Mouse (Mus musculus): ENCODE measurements around the gene Strip2.

Gene Strip2

GRCm38 (mm10) chr6:29930087-29930486 is 13.3 kb downstream of the Strip2 start:
- no peak for DNase-seq (ENCODE audit: inconsistent ontology term)

DNA sequence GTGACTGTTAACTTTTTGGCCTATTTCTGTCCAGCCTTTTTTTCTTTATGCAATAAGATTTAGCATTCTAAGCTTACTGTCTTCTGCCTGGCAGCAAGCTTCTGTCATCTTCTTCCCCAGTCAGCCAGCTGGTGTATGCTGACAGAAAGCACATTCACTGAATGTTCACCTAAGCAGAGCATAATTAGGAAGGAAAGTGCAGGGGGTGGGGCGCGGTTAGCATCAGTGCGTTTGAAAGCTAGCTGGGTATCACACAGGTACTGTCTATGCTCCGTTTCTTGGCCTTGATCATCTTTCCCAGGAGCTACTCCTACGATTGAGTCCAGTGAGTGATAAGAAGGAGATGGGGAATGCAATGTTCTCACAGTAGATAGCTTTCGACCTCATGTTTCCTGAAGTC is 13.9 kb downstream of the Strip2 start:
- no peak for DNase-seq (ENCODE audit: inconsistent ontology term)

GRCm38 (mm10) chr6:29931181-29931580 is 14.4 kb downstream of the Strip2 start:
- DNase-seq (ENCODE audit: inconsistent ontology term), result no peak

GRCm38 (mm10) chr6:29935741-29936140 is 18.9 kb downstream of the Strip2 start:
- no peak for DNase-seq (ENCODE audit: inconsistent ontology term)

DNA sequence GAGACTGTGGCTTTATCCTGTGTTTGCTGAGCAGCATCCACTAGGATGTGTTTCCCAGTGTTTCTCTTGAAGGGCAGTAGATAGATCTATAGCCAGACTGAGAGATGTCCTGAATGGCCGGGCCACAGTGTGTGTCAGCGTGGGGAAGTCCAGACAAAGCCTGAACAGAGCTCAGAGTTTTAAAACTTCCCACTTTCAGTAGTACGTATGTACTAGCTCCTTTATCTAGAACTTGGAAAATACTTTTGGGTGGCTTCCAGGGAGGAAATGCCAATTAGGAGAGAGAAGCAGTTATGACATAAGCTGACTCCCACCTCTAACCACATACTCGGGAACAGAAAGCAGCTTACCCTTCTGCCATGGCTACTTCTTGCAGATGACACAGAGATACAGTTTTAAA is 23.6 kb downstream of the Strip2 start:
- DNase-seq (ENCODE audit: inconsistent ontology term), result peak; percentile 37

GRCm38 (mm10) chr6:29941036-29941435 is 24.2 kb downstream of the Strip2 start:
- DNase-seq (ENCODE audit: inconsistent ontology term), result peak; percentile 30

DNA sequence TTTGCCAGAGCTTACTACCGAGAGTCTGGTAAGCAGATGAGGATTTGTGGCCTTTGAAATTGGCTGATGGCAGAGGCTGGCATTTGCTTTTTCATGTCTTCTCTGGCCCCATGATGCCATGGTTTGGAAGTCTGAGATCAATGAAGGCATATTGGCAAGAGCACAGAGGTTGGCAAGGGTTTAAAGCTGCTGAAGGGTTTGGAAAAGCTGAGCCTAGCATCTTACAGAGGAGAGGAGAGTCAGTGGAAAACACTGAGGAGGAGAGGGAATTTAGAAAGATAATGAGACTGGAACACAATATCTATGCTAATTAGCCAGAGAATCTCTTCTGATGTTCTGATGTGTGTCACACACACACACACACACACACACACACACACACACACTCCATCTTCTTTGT is 27.7 kb downstream of the Strip2 start:
- no peak for DNase-seq (ENCODE audit: inconsistent ontology term)

- peak; percentile 8 for DNase-seq (ENCODE audit: inconsistent ontology term)
Observed at GRCm38 (mm10) chr6:29946568-29946967, 29.8 kb downstream of the Strip2 start.

DNA sequence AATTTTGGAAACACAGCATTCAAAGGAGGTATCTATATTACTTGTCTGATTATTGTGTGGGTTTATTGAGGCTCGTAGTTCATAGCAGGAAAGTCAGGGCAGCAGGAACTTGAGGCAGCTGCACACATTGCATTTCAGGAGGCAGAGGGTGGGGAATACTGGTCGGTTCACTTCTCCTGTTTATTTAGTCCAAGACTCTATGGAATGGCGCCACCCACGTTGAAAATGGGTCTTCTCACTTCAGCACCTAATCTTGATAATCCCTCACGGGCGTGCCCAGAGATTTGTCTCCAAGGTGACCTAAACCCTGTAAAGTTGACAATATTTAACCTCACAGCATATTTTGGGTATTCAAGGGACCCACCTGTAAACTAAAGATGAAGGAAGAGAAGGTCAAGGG is 31.0 kb downstream of the Strip2 start:
- DNase-seq (ENCODE audit: inconsistent ontology term), result no peak

DNA sequence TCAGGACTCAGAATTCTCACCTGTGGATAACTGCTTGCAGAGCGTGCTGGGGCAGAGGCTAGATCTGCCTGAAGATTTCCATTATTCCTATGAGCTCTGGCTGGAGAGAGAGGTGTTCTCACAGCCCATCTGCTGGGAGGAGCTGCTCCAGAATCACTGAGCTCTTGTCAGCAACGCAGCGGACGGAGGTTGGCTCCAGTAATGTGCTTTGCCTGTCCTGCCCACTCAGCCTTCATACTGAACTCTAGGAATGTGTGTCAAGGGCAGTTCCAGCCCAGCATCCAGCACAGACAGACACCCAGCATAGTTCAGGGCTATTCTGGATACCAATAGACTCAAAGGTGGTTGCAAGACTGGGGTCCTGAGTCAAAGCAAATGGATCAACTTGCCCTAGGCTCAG is 39.9 kb downstream of the Strip2 start:
- DNase-seq (ENCODE audit: inconsistent ontology term), result no peak

GRCm38 (mm10) chr6:29958669-29959068 is 41.9 kb downstream of the Strip2 start:
- DNase-seq (ENCODE audit: inconsistent ontology term), result no peak

DNA sequence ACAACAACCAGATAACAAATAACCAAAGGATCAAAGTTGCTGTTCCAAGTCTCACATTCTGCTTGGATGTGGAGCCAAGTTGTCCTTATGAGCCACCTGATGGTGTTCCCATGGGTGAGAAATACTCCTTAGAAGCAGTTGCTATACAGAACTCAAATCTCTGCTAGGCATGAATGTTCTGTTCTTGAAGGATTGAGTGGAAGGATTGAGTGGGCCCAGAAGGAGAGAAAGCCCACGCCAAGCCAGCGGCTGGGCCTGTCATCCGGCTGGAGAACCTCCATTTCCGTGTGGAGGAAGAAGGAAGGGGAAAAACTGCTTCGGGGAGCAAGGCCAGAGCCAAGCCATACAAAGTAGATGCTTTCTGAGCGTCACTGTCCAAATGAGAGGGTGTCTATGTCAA is 44.3 kb downstream of the Strip2 start:
- no peak for DNase-seq (ENCODE audit: inconsistent ontology term)

GRCm38 (mm10) chr6:29967917-29968316 is 51.1 kb downstream of the Strip2 start:
- peak; percentile 25 for DNase-seq (ENCODE audit: inconsistent ontology term)

- DNase-seq (ENCODE audit: inconsistent ontology term), result no peak
Observed at GRCm38 (mm10) chr6:29973341-29973740, 56.5 kb downstream of the Strip2 start.

GRCm38 (mm10) chr6:29974836-29975235 is 58.0 kb downstream of the Strip2 start:
- DNase-seq (ENCODE audit: inconsistent ontology term), result no peak

DNA sequence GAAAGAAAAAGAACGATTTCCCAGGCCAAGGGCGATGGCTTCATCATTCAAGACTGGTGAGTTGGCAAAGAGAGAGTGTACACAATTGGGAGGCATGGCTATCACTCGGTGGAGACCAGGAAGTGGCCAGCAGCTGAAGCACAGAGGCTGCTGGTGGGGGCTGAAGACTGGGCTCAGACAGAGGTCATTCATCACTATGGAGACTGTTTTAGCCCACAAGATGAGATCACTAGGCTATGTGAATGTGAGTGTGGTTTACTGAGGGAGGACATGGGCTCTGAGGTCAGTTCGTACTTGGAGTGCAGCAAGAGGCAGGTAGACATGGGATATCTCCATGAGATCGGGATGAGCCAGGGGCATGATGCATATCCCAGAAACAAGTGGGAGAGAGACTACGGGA is 63.6 kb downstream of the Strip2 start:
- no peak for DNase-seq (ENCODE audit: inconsistent ontology term)

DNA sequence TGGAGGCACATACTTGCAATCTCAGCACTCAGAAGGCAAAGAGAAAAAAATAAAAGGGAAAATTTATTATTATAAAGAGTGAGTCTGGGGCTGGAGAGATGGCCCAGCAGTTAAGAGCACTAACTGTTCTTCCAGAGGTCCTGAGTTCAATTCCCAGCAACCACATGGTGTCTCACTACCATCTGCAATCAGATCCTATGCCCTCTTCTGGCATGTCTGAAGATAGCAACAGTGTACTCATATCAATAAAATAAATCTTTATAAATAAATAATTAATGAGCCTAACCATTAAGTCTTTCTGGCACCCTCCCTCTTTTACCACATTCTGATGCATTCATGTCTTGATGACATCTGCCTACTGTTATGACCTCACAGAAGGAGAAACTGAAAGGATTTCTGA is 65.0 kb downstream of the Strip2 start:
- no peak for DNase-seq (ENCODE audit: inconsistent ontology term)

DNA sequence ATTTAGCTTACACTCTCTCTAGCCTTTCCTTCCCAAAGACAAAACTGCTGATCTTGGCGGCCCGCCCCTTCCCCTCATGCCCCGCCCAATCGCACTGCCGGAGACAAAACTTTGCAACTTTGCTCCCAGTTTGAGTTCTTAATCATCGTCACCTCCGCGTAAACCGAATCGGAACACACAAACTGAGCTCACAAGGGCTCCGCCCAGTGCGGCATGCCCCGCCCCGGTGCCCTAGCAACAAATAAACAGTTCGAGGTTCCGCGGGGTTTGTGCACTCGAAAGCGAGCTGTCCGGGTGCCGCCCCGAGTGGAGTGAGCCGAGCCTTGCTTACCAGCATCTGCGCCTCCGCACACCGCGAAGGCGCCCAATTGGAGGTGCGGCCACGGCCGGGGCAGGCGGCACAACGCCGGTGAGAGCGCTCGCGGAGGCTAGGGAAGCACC is 68.3 kb downstream of the Strip2 start:
- DNase-seq (ENCODE audit: inconsistent ontology term), result peak; percentile 97

DNA sequence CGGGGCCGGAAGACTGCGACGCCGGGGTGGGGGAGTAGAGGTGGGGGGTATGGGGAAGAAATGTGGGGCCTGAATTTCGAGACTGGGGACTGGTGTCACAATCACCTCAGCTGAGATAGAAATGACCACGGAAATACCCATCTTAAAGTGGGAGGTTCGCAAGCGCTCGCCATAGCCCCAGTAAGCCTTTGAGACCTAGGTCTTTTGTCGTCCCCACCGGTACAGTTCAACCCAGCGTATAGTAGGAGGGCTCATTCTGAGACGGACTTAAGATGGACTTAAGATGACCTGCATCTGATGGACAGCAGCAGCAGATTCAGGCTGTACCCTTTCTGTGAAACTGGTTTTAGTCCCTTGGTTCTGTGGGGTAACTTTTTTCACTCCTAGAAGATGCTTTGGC is 68.7 kb downstream of the Strip2 start:
- DNase-seq (ENCODE audit: inconsistent ontology term), result no peak

GRCm38 (mm10) chr6:29985986-29986385 is 69.2 kb downstream of the Strip2 start:
- DNase-seq (ENCODE audit: inconsistent ontology term), result no peak

DNA sequence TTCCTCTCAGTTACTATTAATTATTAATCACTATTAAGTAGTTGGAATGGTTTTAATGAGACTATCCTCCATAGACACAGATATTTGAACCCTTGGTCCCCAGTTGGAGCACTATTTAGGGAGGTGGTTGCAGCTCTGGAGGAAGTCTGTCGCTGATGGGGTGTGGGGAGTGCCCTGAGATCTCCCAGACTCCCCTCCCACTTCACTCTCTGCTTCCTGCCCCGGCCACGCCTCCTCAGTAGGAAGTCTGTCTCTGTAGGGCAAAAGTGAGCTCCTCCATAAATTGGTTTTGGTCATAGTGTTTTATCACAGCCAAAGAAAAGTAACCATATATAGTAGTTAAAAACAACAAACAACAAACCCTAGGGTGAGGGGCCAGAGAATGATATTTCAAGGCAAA is 70.4 kb downstream of the Strip2 start:
- no peak for DNase-seq (ENCODE audit: inconsistent ontology term)

- DNase-seq (ENCODE audit: inconsistent ontology term), result no peak
Observed at GRCm38 (mm10) chr6:29998140-29998539, 81.3 kb downstream of the Strip2 start.

GRCm38 (mm10) chr6:29998771-29999170 is 82.0 kb downstream of the Strip2 start:
- DNase-seq (ENCODE audit: inconsistent ontology term), result no peak

DNA sequence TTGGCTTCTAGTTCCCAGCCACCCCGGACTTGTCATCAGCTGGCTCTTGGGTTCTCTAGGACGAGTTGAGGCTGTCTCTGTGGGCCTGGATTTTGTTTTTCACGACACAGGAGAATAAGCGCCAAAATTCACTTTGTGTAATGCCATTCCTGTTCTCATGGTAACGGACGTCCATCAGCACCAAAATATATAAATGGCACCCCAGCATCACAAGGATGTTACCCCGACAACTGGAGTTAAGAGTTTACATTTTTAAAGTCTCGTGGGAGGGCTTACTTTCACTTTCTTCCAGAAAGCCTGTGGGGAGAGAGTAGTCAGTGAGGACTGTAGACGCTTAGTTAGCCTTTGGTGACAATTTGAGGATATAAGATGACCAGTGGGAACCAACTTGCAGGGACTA is 85.8 kb downstream of the Strip2 start:
- no peak for DNase-seq (ENCODE audit: inconsistent ontology term)

DNA sequence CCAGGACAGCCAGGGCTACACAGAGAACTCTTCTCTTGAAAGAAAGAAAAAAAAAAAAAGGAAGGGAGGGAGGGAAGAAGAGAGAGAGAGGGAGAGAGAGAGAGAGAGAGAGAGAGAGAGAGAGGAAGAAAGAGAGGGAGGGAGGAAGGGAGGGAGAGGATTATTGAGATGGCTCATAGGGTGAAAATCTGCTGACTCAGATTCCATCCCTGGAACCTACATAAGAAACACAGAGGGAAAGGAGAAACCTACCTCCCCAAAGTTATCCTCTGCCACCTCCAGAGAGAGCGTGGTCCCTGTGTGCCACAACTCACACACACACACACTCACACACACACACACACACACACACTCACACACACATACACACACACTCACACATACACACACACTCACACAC is 89.0 kb downstream of the Strip2 start:
- DNase-seq (ENCODE audit: inconsistent ontology term), result no peak

Data from Muller cell, postnatal 12 days (primary cell).